Mouse (Mus musculus) thymus, adult 18-20 months (tissue): Measurements from ENCODE around the gene Gm10770.
"Not testable (repeated sequence)": the region's sequence is repeated elsewhere in the genome, so short reads cannot be mapped to it uniquely, and the experiment has no call there.

ENCODE experiments used
- DNase-seq, 2 experiments: peaks; one replicate each; pipeline ENCODE4 v3.0.0; 2022; ENCODE audit warnings: mixed read lengths in 2 of 2

The Gm10770 gene

GRCm38 (mm10) chr2:150179579-150179978 lies at the start of gene Gm10770:
Gm10770 (minus strand) TSS chr2:150179679.
- not testable (repeated sequence) for DNase-seq

GRCm38 (mm10) chr2:150223263-150223662 lies 43.8 kb upstream of the Gm10770 start:
- not testable (repeated sequence) for DNase-seq

DNA sequence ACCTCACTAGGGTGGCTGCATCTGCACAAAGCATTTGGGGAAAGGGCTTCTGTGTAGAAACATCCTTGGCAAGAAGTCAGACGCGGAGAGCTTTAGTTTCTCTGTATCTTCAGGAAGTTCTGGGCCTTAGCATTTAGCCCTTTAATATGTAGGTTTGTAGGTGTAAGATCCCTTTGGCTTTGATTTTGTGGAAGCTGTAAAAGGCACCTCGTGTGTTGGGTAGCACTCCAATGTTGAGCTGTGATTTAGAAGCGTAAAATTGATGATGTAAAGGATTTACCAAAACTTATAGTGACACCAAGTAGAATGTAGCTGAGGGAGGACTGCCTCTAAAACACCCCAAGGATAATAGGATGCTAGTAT lies 38.9 kb upstream of the Gm10770 start:
- DNase-seq = not testable (repeated sequence)

GRCm38 (mm10) chr2:150217600-150218362 lies 38.3 kb upstream of the Gm10770 start, which contains the start of gene Zfp937:
Zfp937 (plus strand) TSS chr2:150218073.
- peak; percentile 28 to 47 for DNase-seq

- DNase-seq = not testable (repeated sequence)
These were observed 2.1 kb upstream of the Gm10770 start, which contains the start of gene Gm14139 for GRCm38 (mm10) chr2:150181570-150181999. Gm14139 (plus strand) TSS chr2:150181755.

DNA sequence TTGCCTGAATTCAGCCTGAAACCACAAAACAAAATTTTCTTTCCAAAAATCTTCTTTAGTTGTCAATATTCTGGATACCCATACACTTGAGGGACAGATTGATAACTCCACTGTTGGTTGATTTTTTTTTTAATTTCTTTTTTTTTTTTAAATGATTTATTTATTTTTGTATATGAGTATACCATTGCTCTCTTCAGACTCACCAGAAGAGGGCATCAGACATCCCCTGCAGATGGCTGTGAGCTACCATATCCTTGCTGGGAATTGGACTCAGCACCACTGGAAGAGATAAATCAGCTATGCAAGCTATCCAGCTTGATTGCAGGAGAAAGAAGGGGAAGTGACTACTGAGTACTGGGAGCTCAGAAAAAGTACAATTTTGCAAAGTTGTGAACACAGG lies 1.6 kb upstream of the Gm10770 start:
- DNase-seq = not testable (repeated sequence)

GRCm38 (mm10) chr2:150173833-150174232 lies 5.6 kb downstream of the Gm10770 start:
- DNase-seq = no peak

DNA sequence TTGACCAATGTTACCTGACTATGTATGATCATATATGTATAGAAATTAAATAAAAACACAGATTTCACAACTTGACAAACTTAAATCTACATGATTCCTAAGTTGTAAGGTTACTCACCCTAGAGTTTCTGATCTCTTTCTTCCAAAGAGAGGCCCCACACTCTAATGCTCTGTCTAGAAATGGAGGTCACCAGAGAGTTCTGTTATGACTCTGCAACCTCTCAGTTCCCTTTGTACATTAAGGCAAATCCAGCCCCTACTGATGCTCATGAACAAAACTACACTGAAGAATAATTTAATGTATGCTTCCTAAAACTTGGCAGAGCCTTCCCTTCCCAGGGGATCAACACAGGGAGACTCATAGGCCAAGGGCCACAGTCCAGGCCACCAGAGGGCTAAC lies 12.8 kb downstream of the Gm10770 start:
- DNase-seq = no peak

DNA sequence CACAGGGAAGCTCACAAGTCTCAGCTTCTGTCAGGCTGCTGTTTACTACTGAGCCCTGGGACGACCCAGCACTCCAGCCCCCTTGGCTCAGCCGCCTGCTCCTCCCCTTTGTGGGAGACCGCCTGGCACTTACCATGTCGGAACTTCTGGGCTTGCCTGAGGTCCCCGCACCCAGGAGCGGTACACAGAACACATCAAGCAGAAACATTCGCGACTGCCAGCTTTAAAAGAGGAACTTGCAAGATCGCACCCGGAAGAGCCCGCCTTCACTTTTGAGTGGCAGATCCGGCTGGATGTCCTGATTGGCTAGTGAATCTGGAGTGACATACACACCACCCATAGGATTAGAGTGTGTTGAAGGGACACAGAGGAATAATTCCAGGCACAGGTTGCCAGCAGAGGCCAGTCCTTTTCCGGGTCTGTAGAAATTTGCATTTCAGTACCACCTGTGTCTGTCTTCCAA lies 43.0 kb downstream of the Gm10770 start, which contains the start of gene Zfp120:
TSS of gene Zfp120 (minus strand) at position 274 of the 463 bp plus-strand sequence.
- peak; percentile 67 to 83 for DNase-seq

- no peak for DNase-seq
These were observed 46.7 kb downstream of the Gm10770 start for GRCm38 (mm10) chr2:150132773-150133172.

GRCm38 (mm10) chr2:150132002-150132401 lies 47.5 kb downstream of the Gm10770 start:
- not testable (repeated sequence) for DNase-seq
